Mouse (Mus musculus) ovary, postnatal 36 days (tissue): ENCODE measurements around the gene Slain1.
A peak's percentile ranks its signal among the peaks of the same experiment; 100 is the strongest.

Experiments
- DNase-seq: peaks from one replicate; pipeline ENCODE4 v3.0.0; 2022; ENCODE audit warnings: low spot score, mixed read lengths

Slain1 gene

DNA sequence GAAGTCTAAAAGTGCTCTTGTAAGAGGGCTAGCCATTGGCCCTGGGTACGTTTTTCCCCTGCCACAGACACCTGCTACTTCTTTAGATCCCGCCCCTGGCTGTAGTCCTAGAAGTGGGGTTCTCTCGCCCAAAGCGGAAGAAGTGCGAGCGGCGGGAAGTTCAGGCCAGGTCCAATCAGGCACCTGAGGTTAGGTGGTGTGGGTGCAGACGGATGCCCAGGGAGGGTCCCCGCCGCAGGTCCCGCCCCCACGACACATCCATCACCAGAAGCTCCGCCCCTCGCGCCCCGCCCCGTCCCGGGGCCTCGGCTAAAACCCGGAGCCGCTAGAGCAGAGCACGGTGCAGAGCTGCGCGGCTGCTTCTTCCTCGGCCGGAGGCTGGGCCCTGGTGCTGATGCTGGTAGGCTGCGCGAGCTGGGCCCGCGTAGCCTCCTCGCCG is at the start of gene Slain1:
TSS of gene Slain1 (plus strand) at position 333 of the 439 bp plus-strand sequence.
- DNase-seq: peak; percentile 84

DNA sequence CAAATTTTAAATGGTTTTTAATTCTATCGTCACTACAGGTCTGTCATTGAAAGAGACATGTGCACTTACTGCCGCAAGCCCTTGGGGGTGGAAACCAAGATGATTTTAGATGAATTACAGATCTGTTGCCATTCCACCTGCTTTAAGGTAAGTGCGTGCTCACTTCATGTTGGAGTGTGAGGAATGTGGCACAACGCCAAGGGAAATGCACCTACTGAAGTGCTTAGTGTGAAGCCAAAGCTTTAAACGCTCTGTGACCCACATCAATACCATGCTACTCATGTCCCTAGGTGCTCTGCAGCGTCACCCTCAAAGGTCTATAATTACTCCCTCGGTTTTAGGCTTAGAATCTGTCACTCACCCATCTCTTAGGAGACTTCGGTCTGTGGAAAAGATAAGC is 42.0 kb upstream of the Slain1 start:
- no peak for DNase-seq

DNA sequence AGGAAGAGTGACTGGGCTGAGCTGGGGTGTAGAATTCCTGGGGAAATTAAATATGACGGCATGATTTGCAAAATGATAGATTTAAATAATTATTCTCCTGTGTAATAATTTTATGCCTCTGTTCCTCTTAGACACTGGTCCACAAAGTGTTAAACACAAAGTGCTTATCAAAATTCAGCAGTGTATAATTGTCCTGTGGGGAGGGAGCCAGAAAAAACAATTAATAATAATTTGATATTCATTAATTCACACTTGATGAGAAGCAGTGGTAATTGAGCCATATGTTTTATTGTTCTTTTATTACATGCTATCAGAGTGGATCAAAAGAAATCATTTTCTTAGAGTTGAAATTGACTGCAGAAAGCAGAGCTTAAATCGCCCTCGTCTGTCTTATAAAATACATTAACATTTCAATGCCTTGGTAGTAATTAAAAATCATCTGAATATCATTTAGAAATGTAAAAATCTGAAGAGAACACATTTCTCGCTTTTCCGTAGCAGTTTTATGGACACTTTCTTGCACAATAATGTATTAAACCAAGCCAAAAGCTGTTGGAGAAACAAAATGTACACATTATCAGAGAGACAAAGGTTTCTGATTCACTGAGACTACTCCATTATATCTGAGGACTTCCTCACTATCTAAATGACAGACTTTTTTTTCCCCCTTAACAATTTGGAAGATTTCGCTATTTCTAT is 36.3 kb upstream of the Slain1 start:
- DNase-seq: no peak

- no peak for DNase-seq
These were observed 35.8 kb upstream of the Slain1 start for GRCm38 (mm10) chr14:103614272-103614587.

- DNase-seq: no peak
These were observed 30.3 kb upstream of the Slain1 start for GRCm38 (mm10) chr14:103619756-103620155.

DNA sequence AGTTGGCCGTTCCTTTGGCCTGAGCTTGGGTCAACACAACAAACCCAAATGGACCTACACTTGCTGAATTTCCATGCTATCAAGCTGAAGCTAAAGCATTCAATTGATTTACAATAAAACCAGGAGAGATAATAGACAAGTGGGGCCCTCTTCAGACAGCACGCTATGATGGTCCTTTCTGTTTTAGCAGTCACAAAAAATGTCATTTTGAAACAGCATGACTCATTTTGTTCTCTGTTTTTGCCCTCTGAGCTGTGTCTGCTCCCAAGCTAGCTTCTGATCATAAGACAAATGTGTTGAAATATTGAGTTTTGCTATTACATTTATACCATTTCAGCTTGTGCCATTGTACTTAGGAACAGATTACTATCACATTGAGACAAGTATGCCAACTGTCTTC is 28.8 kb upstream of the Slain1 start:
- DNase-seq: no peak

GRCm38 (mm10) chr14:103626100-103626499 is 23.9 kb upstream of the Slain1 start:
- DNase-seq: no peak

DNA sequence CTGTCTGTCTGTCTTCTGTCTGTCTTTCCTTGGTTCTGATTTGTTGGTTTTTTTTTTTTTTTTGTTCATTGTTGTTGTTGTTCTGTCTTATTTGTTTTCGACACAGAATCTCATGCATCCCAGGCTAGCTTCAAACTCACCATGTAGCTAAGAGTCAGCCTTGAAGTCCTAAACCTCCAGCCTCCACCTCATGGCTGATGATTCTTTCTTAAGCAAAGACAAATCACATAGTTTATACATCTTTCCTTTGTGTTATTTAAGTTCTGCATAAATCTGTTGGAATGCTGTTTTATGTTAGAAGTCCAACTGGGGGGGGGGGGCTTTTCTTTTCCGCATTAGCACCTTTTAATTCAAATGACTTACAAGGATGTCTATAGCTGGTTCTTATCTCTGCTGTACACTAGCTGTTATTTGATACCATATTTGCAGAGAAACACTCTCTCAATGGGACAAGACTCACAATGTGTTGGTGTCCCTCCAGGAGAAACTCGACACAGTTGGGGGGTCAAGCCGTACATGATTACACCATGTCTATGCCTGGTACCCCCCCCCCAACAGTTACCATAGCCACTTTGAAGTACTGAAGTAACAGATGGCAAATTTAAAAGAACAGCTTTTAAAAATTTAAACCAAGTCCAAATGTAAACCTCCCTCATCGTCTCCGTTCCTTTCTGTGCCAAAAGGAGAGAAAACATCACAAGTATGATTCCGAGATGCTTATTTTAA is 20.2 kb upstream of the Slain1 start:
- DNase-seq: no peak

- no peak for DNase-seq
These were observed 19.5 kb upstream of the Slain1 start for GRCm38 (mm10) chr14:103630545-103630944.

DNA sequence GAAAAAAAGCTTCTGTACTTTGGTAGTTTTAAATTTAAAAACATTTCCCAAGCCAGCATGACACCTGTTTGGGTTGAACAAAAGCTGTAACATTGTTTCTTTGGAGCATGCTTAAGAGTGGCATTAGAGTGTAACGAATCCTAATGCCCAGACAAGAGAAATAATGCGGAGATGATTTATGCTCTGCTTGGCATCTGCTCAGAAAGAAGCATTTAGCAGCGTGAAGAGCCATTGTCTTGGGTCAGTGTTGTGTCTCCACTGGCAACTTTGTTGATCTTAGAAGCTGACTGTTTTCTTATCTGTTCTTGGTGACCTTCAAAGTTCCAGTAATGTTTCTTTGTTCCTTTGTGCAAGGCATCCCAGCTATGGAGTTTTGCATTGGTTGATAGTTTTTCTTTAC is 6.1 kb upstream of the Slain1 start:
- no peak for DNase-seq

- DNase-seq: no peak
These were observed 2.0 kb upstream of the Slain1 start for GRCm38 (mm10) chr14:103647981-103648380.

- no peak for DNase-seq
These were observed 1.3 kb upstream of the Slain1 start for GRCm38 (mm10) chr14:103648623-103649255.

GRCm38 (mm10) chr14:103649302-103649701 is 726 bp upstream of the Slain1 start:
- no peak for DNase-seq

GRCm38 (mm10) chr14:103650413-103651101 is 529 bp downstream of the Slain1 start:
- DNase-seq: peak; percentile 64

- no peak for DNase-seq
These were observed 1.1 kb downstream of the Slain1 start for GRCm38 (mm10) chr14:103651106-103651505.

DNA sequence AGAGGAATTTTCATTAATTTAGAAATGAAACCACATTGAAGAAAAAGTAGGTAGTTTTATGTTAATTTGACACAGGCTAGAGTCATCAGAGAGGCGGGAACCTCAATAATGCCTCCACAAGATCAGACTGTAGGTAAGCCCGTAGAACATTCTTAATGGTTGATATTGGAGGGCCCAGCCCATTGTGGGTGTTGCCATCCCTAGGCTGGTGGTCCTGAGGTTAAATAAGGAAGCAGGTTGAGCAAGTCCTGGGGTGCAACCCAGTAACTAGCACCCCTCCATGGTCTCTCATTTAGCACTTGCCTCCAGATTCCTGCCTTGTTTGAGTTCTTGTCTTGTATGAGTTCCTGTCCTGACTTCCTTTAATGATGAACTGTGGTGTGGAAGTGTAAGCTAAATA is 1.5 kb downstream of the Slain1 start:
- no peak for DNase-seq

DNA sequence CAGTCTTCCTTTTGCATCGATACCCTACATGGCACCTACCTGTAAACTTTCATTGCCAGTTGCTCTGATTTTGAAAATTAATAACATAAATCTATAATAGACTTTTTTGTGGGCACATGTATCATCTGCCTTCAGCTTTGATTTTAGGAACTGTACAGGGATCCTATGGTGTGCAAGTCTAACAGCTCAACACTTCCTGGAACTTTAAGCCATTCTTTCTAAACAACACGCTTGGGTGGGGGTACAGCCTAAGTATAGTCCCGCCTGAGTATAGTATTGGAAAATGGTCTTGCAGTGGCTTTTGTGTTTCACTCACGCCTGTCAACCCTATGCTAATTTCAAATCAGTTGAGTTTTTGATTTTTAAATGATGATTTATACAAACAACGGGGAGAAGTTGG is 2.5 kb downstream of the Slain1 start:
- no peak for DNase-seq

DNA sequence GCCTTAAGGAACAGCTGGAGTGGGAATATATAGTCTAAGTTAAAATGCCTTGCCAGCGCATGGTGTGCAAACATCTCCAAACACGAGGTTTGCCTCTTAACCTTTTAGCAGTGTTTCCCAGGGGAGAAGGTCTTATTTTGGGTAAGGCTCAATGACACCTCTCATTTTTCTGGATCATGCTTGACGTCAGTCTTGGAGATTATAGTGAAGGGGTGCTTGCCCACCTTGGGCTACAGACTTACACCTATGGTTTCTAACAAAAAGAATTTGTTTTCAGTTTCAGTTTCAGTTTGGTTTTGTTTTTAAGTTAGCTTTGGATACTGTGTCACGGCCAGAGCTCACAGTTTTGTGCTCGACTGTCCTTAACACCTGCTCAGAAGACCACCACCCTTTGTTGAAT is 3.8 kb downstream of the Slain1 start:
- no peak for DNase-seq

GRCm38 (mm10) chr14:103655448-103655847 is 5.4 kb downstream of the Slain1 start:
- no peak for DNase-seq

- DNase-seq: no peak
These were observed 7.8 kb downstream of the Slain1 start for GRCm38 (mm10) chr14:103657876-103658275.

- DNase-seq: no peak
These were observed 13.0 kb downstream of the Slain1 start for GRCm38 (mm10) chr14:103663026-103663425.

DNA sequence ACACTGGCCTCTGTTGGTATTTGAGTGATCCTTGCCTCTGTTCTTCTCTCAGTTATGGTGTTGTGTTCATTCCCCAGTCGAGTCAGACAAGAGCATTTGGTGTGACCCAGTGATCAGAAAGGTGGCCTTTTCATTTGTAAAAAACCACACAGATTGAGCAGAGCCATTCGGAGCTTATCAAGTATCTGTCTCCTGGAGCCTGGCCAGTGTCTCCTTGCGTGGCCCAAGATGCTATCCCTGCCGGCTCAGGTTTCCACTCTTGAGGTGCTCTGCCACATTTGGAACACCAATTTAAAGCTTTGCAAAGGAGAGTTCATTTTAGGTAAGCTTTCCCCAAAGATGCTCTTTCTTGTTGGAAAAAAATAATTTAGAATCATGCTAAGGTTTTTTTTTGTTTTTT is 14.4 kb downstream of the Slain1 start:
- no peak for DNase-seq
